Mouse (Mus musculus): Measurements from ENCODE around the gene Gm47791.

- TF ChIP-seq ZC3H11A (IDR thresholded peaks at IDR 0.05; ENCODE audit: borderline replicate concordance, low read depth, low read length) (no peak), ZNF384 (IDR thresholded peaks at IDR 0.05; ENCODE audit: low read depth, low read length) (no peak)
Observed at GRCm38 (mm10) chr1:82779388-82779966, 8.4 kb upstream of the Gm47791 start.
